Mouse (Mus musculus): ENCODE data around the gene Cd47. TPM values are rescaled to one million over a fixed set of nuclear protein-coding genes. Genes with fewer than 3 reads are reported as not detected.

Cd47 gene
- total and polyA plus RNA-seq, 3 experiments: 102 to 277 (median 142) TPM

- TF ChIP-seq ETS1 (conservative IDR thresholded peaks at IDR 0.05; ENCODE audit: low read depth, low read length) (no peak), POLR2AphosphoS2 (IDR thresholded peaks at IDR 0.05; ENCODE audit: low read depth, low read length) (peak; percentile 84), KAT2A (IDR thresholded peaks at IDR 0.05; ENCODE audit: insufficient replicate concordance, low read length) (no peak), ZMIZ1 (IDR thresholded peaks at IDR 0.05; ENCODE audit: low read depth, low read length) (peak; percentile 60), CHD1 (IDR thresholded peaks at IDR 0.05; ENCODE audit: low read depth, low read length) (no peak)
- H3K27ac ChIP-seq (ENCODE audit: insufficient read depth, low read depth): no peak overlapping the region
- no peaks in the 10 kb centered on the region for H3K27me3 ChIP-seq (replicated peaks)
- DNase-seq (ENCODE audit: extremely low read depth): no peak
- H3K4me2 ChIP-seq (ENCODE audit: insufficient read depth, low read depth, poor library complexity, severe bottlenecking): no peak overlapping the region
- no peaks in the 10 kb centered on the region for H3K9me3 ChIP-seq (replicated peaks; ENCODE audit: low read length)
- in situ Hi-C loops (cut with MboI; ENCODE audit: low pct_ligation_motif_present, low pct_unique_long_range_greater_than_20kb, low sequenced_read_pairs) (no loop called here), dilution Hi-C loops (cut with MboI; ENCODE audit: extremely low pct_ligation_motif_present, extremely low pct_unique_long_range_greater_than_20kb, low sequenced_read_pairs) (no loop called here)
- H3K79me2 ChIP-seq (replicated peaks; ENCODE audit: control insufficient read depth, extremely low read depth, insufficient read depth, poor library complexity, severe bottlenecking): 0 out of 2 replicates have a peak, but pooled peaks cover 2% of the 10 kb centered on the region
- no peak overlapping the region for H3K9ac ChIP-seq (ENCODE audit: insufficient read depth, low read depth)
- H3K4me3 ChIP-seq (replicated peaks in 1 of 3; ENCODE audit: low read depth in 2 of 3, low read length in 2 of 3, poor library complexity in 1 of 3): no peak overlapping the region
- peaks cover 13 to 36% of the 10 kb centered on the region in 2 experiments for H3K36me3 ChIP-seq (replicated peaks in 1 of 2; ENCODE audit: control insufficient read depth in 1 of 2, insufficient read depth in 1 of 2, low read length in 1 of 2)
- H3K4me1 ChIP-seq (ENCODE audit: control insufficient read depth in 1 of 2, insufficient read depth in 2 of 2): peaks cover 4 to 5% of the 10 kb centered on the region in 2 experiments; a peak in 2 of 4 replicates
Measured at GRCm38 (mm10) chr16:49915532-49916476, 115.5 kb downstream of the Cd47 start.

GRCm38 (mm10) chr16:49920191-49920590, 119.9 kb downstream of the Cd47 start:
- no peak overlapping the region for H3K4me2 ChIP-seq (ENCODE audit: insufficient read depth, low read depth, poor library complexity, severe bottlenecking)
- in situ Hi-C loops (cut with MboI; ENCODE audit: low pct_ligation_motif_present, low pct_unique_long_range_greater_than_20kb, low sequenced_read_pairs) (no loop called here), dilution Hi-C loops (cut with MboI; ENCODE audit: extremely low pct_ligation_motif_present, extremely low pct_unique_long_range_greater_than_20kb, low sequenced_read_pairs) (no loop called here)
- DNase-seq (ENCODE audit: extremely low read depth): no peak
- H3K27ac ChIP-seq (ENCODE audit: insufficient read depth, low read depth): no peak overlapping the region
- H3K4me1 ChIP-seq (ENCODE audit: control insufficient read depth in 1 of 2, insufficient read depth in 2 of 2): peaks cover 0 to 5% of the 10 kb centered on the region in 2 experiments; a peak in 1 of 4 replicates
- H3K9me3 ChIP-seq (replicated peaks; ENCODE audit: low read length): no peaks in the 10 kb centered on the region
- H3K4me3 ChIP-seq (replicated peaks in 1 of 3; ENCODE audit: low read depth in 2 of 3, low read length in 2 of 3, poor library complexity in 1 of 3): no peak overlapping the region
- TF ChIP-seq ELF1 (IDR thresholded peaks at IDR 0.05; ENCODE audit: low read depth, low read length) (no peak), POLR2AphosphoS2 (IDR thresholded peaks at IDR 0.05; ENCODE audit: low read depth, low read length) (0 out of 2 replicates have a peak, but pooled peaks have one; percentile 9)
- H3K79me2 ChIP-seq (replicated peaks; ENCODE audit: control insufficient read depth, extremely low read depth, insufficient read depth, poor library complexity, severe bottlenecking): no peaks in the 10 kb centered on the region
- peaks cover 3 to 19% of the 10 kb centered on the region in 2 experiments for H3K36me3 ChIP-seq (replicated peaks in 1 of 2; ENCODE audit: control insufficient read depth in 1 of 2, insufficient read depth in 1 of 2, low read length in 1 of 2)
- H3K27me3 ChIP-seq (replicated peaks): no peaks in the 10 kb centered on the region
- H3K9ac ChIP-seq (ENCODE audit: insufficient read depth, low read depth): no peak overlapping the region

- in situ Hi-C loops (cut with MboI; ENCODE audit: low pct_ligation_motif_present, low pct_unique_long_range_greater_than_20kb, low sequenced_read_pairs) (no loop called here), dilution Hi-C loops (cut with MboI; ENCODE audit: extremely low pct_ligation_motif_present, extremely low pct_unique_long_range_greater_than_20kb, low sequenced_read_pairs) (no loop called here)
- H3K9me3 ChIP-seq (replicated peaks; ENCODE audit: low read length): no peaks in the 10 kb centered on the region
- H3K79me2 ChIP-seq (replicated peaks; ENCODE audit: control insufficient read depth, extremely low read depth, insufficient read depth, poor library complexity, severe bottlenecking): no peaks in the 10 kb centered on the region
- TF ChIP-seq UBTF (IDR thresholded peaks at IDR 0.05; ENCODE audit: low read depth, low read length): no peak
- no peak for DNase-seq (ENCODE audit: extremely low read depth)
- peaks cover 0 to 5% of the 10 kb centered on the region in 2 experiments; a peak in 2 of 4 replicates for H3K4me1 ChIP-seq (ENCODE audit: control insufficient read depth in 1 of 2, insufficient read depth in 2 of 2)
- no peaks in the 10 kb centered on the region for H3K27me3 ChIP-seq (replicated peaks)
- no peak overlapping the region for H3K4me3 ChIP-seq (replicated peaks in 1 of 3; ENCODE audit: low read depth in 2 of 3, low read length in 2 of 3, poor library complexity in 1 of 3)
- H3K9ac ChIP-seq (ENCODE audit: insufficient read depth, low read depth): no peak overlapping the region
- H3K36me3 ChIP-seq (replicated peaks in 1 of 2; ENCODE audit: control insufficient read depth in 1 of 2, insufficient read depth in 1 of 2, low read length in 1 of 2): peaks cover 10 to 12% of the 10 kb centered on the region in 2 experiments
- H3K4me2 ChIP-seq (ENCODE audit: insufficient read depth, low read depth, poor library complexity, severe bottlenecking): no peak overlapping the region
- H3K27ac ChIP-seq (ENCODE audit: insufficient read depth, low read depth): no peak overlapping the region
Measured at GRCm38 (mm10) chr16:49921677-49922076, 121.3 kb downstream of the Cd47 start.
